Mouse (Mus musculus): Measurements from ENCODE around the gene Scn8a. TPM values are rescaled to one million over a fixed set of nuclear protein-coding genes. Genes with fewer than 3 reads are reported as not detected.

The Scn8a gene
- polyA plus RNA-seq, 1 experiment from 2014 or later, result 2.1 TPM

DNA sequence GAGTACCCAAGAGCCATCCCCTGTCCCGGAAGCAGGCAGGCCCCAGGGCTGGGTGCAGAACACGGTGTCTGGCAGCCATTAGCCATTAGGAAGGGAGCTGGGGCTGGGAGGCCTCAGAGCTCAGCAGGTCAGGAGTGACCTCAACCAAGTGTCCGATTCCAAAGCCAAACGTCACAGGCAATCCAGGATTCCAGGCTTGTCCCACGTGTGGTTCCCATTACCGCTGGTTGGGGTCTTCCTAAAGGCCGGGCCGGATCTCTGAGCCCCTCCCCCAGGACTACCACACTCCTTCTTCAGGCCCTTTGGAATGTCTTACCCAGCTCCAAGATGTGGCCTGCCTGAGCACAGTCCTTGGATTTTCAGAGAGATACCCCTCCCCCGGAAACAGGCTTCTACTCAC lies 225.3 kb downstream of the Scn8a start:
- peaks cover 20% of the 10 kb centered on the region for H3K4me1 ChIP-seq (replicated peaks)
- H3K27me3 ChIP-seq (replicated peaks), result no peaks in the 10 kb centered on the region
- no peak overlapping the region for H3K27ac ChIP-seq
- H3K9ac ChIP-seq, result no peak overlapping the region
- 60% methylated on average over 9 of the region's 9 CpGs for WGBS
- H3K4me2 ChIP-seq (replicated peaks), result no peak overlapping the region
- H3K9me3 ChIP-seq, result no peaks in the 10 kb centered on the region
- H3K4me3 ChIP-seq (replicated peaks), result no peak overlapping the region
- no peak for ATAC-seq
- no peaks in the 10 kb centered on the region for H3K36me3 ChIP-seq

DNA sequence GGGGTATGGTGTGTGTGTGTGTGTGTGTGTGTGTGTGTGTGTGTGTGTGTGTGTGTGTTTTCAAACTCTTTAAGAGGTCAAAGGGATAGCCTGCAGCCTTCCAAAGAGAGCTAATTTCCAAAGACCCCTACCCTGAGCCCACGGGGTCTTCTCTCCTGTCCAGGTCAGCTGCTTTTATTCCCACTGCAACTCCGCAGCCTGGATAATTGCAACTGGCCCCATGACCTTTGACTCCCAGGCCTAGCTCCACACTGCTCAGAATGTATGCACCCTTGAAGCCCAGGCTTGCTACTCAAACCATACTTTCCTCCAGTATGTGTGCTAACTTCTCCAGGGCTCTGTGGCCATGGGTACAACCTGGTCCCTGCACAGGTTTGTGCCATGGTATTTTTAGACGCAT lies 225.7 kb downstream of the Scn8a start:
- peaks cover 20% of the 10 kb centered on the region for H3K4me1 ChIP-seq (replicated peaks)
- ATAC-seq, result no peak
- H3K27ac ChIP-seq, result no peak overlapping the region
- 58% methylated on average over 3 of the region's 3 CpGs for WGBS
- no peaks in the 10 kb centered on the region for H3K27me3 ChIP-seq (replicated peaks)
- H3K36me3 ChIP-seq, result no peaks in the 10 kb centered on the region
- no peaks in the 10 kb centered on the region for H3K9me3 ChIP-seq
- no peak overlapping the region for H3K9ac ChIP-seq
- no peak overlapping the region for H3K4me2 ChIP-seq (replicated peaks)
- no peak overlapping the region for H3K4me3 ChIP-seq (replicated peaks)

Other genes with a start within 250 kb of the Scn8a start
- gene Smagp, start 232.9 kb upstream of the Scn8a start, polyA plus RNA-seq (2015; fragmentation: Nextera tagmentation; extraction: Ambion mirVana), result 37.7 and 41.2 TPM in 2 replicates
- gene Bin2, start 200.3 kb upstream of the Scn8a start, polyA plus RNA-seq (2015; fragmentation: Nextera tagmentation; extraction: Ambion mirVana), result 6.7 and 7.2 TPM in 2 replicates
- gene Cela1, start 181.9 kb upstream of the Scn8a start, polyA plus RNA-seq (2015; fragmentation: Nextera tagmentation; extraction: Ambion mirVana), result 104 and 271 TPM in 2 replicates
- 4.2 and 4.3 TPM in 2 replicates for gene Galnt6, start 140.5 kb upstream of the Scn8a start, polyA plus RNA-seq (2015; fragmentation: Nextera tagmentation; extraction: Ambion mirVana)
- 4.4 and 5.0 TPM in 2 replicates for gene Slc4a8, start 108.1 kb upstream of the Scn8a start, polyA plus RNA-seq (2015; fragmentation: Nextera tagmentation; extraction: Ambion mirVana)
- gene Gm47841, start 177.5 kb downstream of the Scn8a start, polyA plus RNA-seq (2015; fragmentation: Nextera tagmentation; extraction: Ambion mirVana), result not detected in 2 replicates
- 0.18 and 0.19 TPM in 2 replicates for gene Fignl2, start 208.7 kb downstream of the Scn8a start, polyA plus RNA-seq (2015; fragmentation: Nextera tagmentation; extraction: Ambion mirVana)
- gene Ankrd33, start 245.9 kb downstream of the Scn8a start, polyA plus RNA-seq (2015; fragmentation: Nextera tagmentation; extraction: Ambion mirVana), result not detected in 2 replicates